Mouse (Mus musculus) layer of hippocampus, postnatal 14 days (tissue): ENCODE results near the gene Slain1. TPM values are rescaled to one million over a fixed set of nuclear protein-coding genes. Genes with fewer than 3 reads are reported as not detected.

Source experiments
- DNase-seq, 2 experiments: peaks; one replicate each; pipeline ENCODE4 v3.0.0; 2021 to 2022; ENCODE audit warnings: low spot score in 2 of 2, mixed read lengths in 1 of 2
- long read RNA-seq, 2 experiments: library from polyadenylated mRNA; stranded (forward); transcript quantifications; one replicate each; pipeline ENCODE4 v2.0.0; 2021
- total RNA-seq, 2 experiments: library from RNA; stranded (reverse); gene quantifications; 2 replicates each; pipeline ENCODE4 v1.2.3; 2021

Slain1 gene
- 10 to 100 TPM; 54.8 to 55.4 TPM for total RNA-seq
- long read RNA-seq, experiment 1, transcript Slain1-203 (8 exons, 1,998 nt), result major isoform, 40 of 54 reads
- long read RNA-seq, experiment 1, transcript Slain1-201 (7 exons, 2,863 nt), result minor isoform, 11 of 54 reads
- long read RNA-seq, experiment 1, partial matches to known transcripts, result 2 of 54 reads
- long read RNA-seq, experiment 1, other reads (novel, unspliced or antisense), result 1 of 54 reads
- long read RNA-seq, experiment 2, transcript Slain1-203 (8 exons, 1,998 nt), result major isoform, 40 of 57 reads
- long read RNA-seq, experiment 2, transcript Slain1-201 (7 exons, 2,863 nt), result minor isoform, 11 of 57 reads
- long read RNA-seq, experiment 2, partial matches to known transcripts, result 5 of 57 reads
- long read RNA-seq, experiment 2, other reads (novel, unspliced or antisense), result 1 of 57 reads

DNA sequence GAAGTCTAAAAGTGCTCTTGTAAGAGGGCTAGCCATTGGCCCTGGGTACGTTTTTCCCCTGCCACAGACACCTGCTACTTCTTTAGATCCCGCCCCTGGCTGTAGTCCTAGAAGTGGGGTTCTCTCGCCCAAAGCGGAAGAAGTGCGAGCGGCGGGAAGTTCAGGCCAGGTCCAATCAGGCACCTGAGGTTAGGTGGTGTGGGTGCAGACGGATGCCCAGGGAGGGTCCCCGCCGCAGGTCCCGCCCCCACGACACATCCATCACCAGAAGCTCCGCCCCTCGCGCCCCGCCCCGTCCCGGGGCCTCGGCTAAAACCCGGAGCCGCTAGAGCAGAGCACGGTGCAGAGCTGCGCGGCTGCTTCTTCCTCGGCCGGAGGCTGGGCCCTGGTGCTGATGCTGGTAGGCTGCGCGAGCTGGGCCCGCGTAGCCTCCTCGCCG, at the start of gene Slain1:
Slain1 (plus strand) TSS at position 333 of the 439 bp plus-strand sequence.
- DNase-seq, result peak; percentile 88 to 94

DNA sequence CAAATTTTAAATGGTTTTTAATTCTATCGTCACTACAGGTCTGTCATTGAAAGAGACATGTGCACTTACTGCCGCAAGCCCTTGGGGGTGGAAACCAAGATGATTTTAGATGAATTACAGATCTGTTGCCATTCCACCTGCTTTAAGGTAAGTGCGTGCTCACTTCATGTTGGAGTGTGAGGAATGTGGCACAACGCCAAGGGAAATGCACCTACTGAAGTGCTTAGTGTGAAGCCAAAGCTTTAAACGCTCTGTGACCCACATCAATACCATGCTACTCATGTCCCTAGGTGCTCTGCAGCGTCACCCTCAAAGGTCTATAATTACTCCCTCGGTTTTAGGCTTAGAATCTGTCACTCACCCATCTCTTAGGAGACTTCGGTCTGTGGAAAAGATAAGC, 42.0 kb upstream of the Slain1 start:
- DNase-seq, result no peak

DNA sequence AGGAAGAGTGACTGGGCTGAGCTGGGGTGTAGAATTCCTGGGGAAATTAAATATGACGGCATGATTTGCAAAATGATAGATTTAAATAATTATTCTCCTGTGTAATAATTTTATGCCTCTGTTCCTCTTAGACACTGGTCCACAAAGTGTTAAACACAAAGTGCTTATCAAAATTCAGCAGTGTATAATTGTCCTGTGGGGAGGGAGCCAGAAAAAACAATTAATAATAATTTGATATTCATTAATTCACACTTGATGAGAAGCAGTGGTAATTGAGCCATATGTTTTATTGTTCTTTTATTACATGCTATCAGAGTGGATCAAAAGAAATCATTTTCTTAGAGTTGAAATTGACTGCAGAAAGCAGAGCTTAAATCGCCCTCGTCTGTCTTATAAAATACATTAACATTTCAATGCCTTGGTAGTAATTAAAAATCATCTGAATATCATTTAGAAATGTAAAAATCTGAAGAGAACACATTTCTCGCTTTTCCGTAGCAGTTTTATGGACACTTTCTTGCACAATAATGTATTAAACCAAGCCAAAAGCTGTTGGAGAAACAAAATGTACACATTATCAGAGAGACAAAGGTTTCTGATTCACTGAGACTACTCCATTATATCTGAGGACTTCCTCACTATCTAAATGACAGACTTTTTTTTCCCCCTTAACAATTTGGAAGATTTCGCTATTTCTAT, 36.3 kb upstream of the Slain1 start:
- DNase-seq, result no peak

- no peak for DNase-seq
Measured at GRCm38 (mm10) chr14:103614272-103614587, 35.8 kb upstream of the Slain1 start.

DNA sequence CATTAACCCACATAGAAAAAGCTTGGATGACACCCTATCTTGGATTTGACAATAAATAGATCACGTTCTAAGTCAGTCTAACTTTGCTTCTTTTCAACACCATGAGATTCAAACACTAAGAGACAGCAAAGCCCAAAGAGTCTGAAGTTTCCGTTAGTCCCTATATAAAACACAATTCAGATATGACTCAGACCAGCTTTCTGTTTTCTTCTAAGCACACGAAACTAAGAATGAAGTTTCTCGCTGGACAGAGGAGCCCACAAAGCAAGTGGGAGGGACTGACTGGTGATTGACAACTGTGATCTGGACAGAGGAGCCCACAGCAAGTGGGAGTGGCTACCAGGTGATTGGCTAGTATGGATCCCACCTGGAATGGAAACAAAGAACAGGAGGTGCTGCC, 30.3 kb upstream of the Slain1 start:
- DNase-seq, result no peak

- DNase-seq, result no peak
Measured at GRCm38 (mm10) chr14:103621207-103621606, 28.8 kb upstream of the Slain1 start.

GRCm38 (mm10) chr14:103626100-103626499, 23.9 kb upstream of the Slain1 start:
- DNase-seq, result no peak

- DNase-seq, result no peak
Measured at GRCm38 (mm10) chr14:103629639-103630364, 20.2 kb upstream of the Slain1 start.

DNA sequence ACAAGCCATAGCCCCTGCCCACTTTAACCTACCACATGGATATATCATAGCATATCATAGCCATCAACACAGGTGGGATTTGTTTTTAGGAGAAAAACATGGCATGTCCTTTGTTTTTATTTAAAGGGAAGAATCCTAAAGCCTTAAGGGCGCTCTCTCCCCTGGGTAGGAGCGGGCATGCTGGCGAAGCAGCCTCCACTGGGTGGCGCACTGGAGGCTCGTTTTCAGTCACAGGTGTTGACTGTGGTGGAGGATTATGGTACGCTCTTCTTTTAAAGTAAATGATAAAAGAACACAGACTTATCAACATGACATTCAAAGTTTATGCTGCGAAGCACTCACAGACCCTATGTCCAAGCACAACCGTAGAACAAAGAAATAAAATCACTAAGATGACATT, 19.5 kb upstream of the Slain1 start:
- DNase-seq, result peak in 1 of 2 experiments; percentile 22

- DNase-seq, result no peak
Measured at GRCm38 (mm10) chr14:103643933-103644332, 6.1 kb upstream of the Slain1 start.

DNA sequence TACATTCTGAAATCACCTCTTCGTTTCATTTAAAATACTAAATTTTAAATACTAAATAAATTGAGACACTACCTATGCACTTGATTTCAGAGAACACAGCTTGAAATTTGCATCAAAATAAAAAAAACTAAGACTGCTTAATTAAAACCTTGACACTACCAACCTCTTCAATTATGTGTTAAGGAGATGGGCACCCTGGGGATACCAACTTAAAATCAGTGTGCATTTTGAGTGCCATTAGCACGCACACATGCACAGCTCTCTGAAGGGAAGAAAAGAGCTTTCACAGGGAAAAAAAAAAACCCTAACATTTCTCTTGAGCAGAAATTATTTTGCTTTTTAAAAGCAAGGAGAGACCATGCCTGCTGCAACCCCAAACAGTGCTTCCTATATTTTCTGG, 2.0 kb upstream of the Slain1 start:
- no peak for DNase-seq

- DNase-seq, result peak; percentile 46 to 48
Measured at GRCm38 (mm10) chr14:103648623-103649255, 1.3 kb upstream of the Slain1 start.

DNA sequence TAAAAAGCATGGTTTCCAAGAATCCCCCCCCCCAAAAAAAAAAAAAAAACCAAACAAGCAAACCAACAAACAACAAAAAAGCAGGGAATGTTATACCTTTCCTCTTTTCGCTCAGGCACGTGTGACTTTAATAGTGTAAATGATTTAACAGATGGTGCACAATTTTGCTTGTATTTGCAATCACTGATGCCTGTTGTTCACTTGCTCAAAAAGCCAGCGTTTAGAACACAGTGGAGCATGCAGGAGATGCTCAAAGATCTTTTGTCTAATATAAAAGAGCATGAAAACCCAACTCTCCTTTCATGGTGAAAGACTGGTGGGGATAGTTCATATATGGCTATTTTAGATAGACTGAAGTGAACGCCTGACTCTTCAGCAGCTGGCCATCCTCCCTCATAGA, 726 bp upstream of the Slain1 start:
- peak in 1 of 2 experiments; percentile 54 for DNase-seq

- peak; percentile 71 to 76 for DNase-seq
Measured at GRCm38 (mm10) chr14:103650413-103651101, 529 bp downstream of the Slain1 start.

DNA sequence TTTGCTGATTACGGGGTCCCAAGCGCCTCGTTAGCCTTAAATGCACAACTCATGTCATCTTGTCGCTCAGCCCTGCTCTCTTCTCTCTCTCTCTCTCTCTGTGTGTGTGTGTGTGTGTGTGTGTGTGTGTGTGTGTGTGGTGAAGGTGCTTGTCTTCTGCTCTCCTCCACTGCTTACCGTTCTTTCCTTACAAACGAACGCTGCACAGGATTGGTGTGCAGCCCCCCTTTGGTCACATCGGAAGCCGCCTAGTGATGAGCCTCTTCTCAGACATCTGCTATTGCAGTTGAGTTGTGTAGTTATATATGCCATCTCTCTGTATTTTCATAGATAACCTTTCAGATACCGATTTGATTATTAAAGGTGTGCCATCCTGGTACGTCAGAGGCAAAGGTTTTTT, 1.1 kb downstream of the Slain1 start:
- no peak for DNase-seq

DNA sequence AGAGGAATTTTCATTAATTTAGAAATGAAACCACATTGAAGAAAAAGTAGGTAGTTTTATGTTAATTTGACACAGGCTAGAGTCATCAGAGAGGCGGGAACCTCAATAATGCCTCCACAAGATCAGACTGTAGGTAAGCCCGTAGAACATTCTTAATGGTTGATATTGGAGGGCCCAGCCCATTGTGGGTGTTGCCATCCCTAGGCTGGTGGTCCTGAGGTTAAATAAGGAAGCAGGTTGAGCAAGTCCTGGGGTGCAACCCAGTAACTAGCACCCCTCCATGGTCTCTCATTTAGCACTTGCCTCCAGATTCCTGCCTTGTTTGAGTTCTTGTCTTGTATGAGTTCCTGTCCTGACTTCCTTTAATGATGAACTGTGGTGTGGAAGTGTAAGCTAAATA, 1.5 kb downstream of the Slain1 start:
- DNase-seq, result no peak

- DNase-seq, result no peak
Measured at GRCm38 (mm10) chr14:103652524-103652923, 2.5 kb downstream of the Slain1 start.

GRCm38 (mm10) chr14:103653800-103654199, 3.8 kb downstream of the Slain1 start:
- DNase-seq, result no peak

DNA sequence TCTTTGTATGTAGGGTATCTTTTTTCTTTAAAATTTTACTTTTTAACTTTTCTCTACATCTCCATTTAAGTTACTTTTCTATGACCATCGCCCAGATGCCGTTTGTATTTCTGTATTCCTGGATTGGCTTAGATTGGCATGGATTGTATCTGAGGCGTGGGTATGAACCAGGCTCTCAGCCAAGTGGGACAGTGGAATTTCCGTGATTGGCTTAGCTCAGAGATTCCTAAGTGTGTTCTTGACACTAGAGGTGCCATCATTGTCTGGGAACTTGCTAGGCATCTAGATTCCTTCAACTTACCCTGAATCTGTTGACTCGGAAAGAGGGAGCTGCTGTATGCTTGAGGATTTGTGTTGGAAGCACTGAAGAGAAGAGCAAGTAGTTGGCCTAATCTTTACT, 5.4 kb downstream of the Slain1 start:
- no peak for DNase-seq

DNA sequence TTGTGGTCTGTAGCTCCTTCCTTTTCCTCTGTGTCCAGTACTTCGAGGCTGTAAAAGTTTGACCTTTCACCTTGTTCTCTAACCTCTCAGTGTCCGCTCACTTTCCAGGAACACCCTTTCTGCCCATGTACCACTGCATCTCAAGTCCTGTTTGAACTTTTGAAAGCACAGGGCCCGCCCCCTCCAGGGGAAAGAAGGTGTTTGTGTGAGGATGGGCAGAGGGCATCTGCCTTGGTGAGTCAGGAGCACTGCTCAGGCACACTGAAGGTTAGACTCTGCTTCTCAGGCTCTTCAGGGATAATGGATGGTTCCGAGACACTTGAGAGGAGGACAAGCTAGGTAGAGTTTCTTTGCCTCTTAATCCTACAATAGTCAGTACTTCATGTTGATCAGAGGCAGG, 7.8 kb downstream of the Slain1 start:
- DNase-seq, result no peak

- peak in 1 of 2 experiments; percentile 86 for DNase-seq
Measured at GRCm38 (mm10) chr14:103663026-103663425, 13.0 kb downstream of the Slain1 start.
